Mouse (Mus musculus) embryonic facial prominence, embryonic 11.5 days (tissue): Measurements from ENCODE around the gene Trim44. TPM values are rescaled to one million over a fixed set of nuclear protein-coding genes. Genes with fewer than 3 reads are reported as not detected.

Experiments
- ATAC-seq: fragments of 200-750 bp; cut with Nextera tagmentation; replicated peaks from 2 replicates; pipeline ENCODE4 v1.8.0; 2017; ENCODE audit warnings: low read depth; ENCODE audit not compliant: insufficient number of reproducible peaks, low FRiP score, low TSS enrichment
- DNase-seq: peaks from one replicate; pipeline ENCODE4 v3.0.0-alpha.2; 2015; ENCODE audit warnings: low spot score
- H3K27ac ChIP-seq: fragments of 300-500 bp; sonication (generic); replicated peaks from 2 replicates; pipeline ENCODE4 v1.5.1; 2014; ENCODE audit warnings: mild to moderate bottlenecking, low read depth, low read length, control low read depth
- H3K27me3 ChIP-seq: fragments of 300-500 bp; sonication (generic); 2 replicates; pipeline ENCODE4 v1.6.1; 2014; ENCODE audit warnings: mild to moderate bottlenecking, low read length, moderate library complexity, mixed read lengths; ENCODE audit not compliant: control insufficient read depth, insufficient read depth
- H3K36me3 ChIP-seq: fragments of 300-500 bp; sonication (generic); replicated peaks from 2 replicates; pipeline ENCODE4 v1.6.1; 2014; ENCODE audit warnings: low read depth, mild to moderate bottlenecking, low read length, moderate library complexity, mixed read lengths; ENCODE audit not compliant: control insufficient read depth, insufficient read depth
- H3K4me1 ChIP-seq: fragments of 300-500 bp; sonication (generic); 2 replicates; pipeline ENCODE4 v1.6.1; 2014; ENCODE audit warnings: low read length, mixed read lengths; ENCODE audit not compliant: control insufficient read depth, insufficient read depth
- H3K4me2 ChIP-seq: fragments of 300-500 bp; sonication (generic); 2 replicates; pipeline ENCODE4 v1.6.1; 2014; ENCODE audit warnings: low read depth, mild to moderate bottlenecking, control low read depth, low read length, moderate library complexity
- H3K4me3 ChIP-seq: fragments of 300-500 bp; sonication (generic); 2 replicates; pipeline ENCODE4 v1.5.1; 2014; ENCODE audit warnings: low read depth, low read length, control low read depth
- H3K9ac ChIP-seq: fragments of 300-500 bp; sonication (generic); replicated peaks from 2 replicates; pipeline ENCODE4 v1.6.1; 2014; ENCODE audit warnings: mild to moderate bottlenecking, control low read depth, low read length
- H3K9me3 ChIP-seq: fragments of 300-500 bp; sonication (generic); replicated peaks from 2 replicates; pipeline ENCODE4 v1.6.1; 2016; ENCODE audit warnings: mild to moderate bottlenecking, low read length, inconsistent platforms, mixed read lengths; ENCODE audit not compliant: control insufficient read depth
- WGBS: fragments of 180-500 bp; shearing (Covaris S2); extraction: QIAGEN DNeasy Blood & Tissue Kit; methylation state at CpG from one replicate; pipeline ENCODE4 v1.1.7; 2014; 5-methylcytosine and 5-hydroxymethylcytosine counted together
- polyA plus RNA-seq: library from polyadenylated mRNA; unstranded; fragments of >200 nt; fragmentation: Nextera tagmentation; extraction: Ambion mirVana; gene quantifications from 2 replicates; pipeline ENCODE4 v1.2.1, GENCODE M21; 2014

The Trim44 gene
- polyA plus RNA-seq, 1 experiment from 2014 or later = 35.7 TPM

DNA sequence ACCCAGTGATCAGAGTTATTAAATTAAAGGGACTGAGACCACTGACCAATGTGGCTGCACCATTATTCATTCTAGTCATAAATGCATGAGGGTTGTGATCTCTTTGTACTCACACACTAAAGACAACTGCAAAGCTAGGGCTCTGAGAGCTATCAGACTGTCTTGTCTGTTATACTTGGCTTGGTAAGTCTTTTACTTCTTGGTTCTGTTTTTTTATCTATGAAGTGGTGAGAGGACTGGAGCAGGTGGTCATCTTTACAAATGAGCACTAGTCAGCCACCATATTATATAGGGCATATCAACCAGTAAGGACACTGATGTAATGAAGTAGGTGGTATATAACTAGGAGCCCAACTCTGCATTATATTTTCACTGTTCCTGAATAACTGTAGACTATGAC is 36.3 kb downstream of the Trim44 start:
- H3K4me2 ChIP-seq = no peak overlapping the region
- H3K27me3 ChIP-seq = no peaks in the 10 kb centered on the region
- no peak overlapping the region for H3K9ac ChIP-seq
- ATAC-seq = no peak
- H3K4me1 ChIP-seq = no peaks in the 10 kb centered on the region
- H3K9me3 ChIP-seq = no peaks in the 10 kb centered on the region
- DNase-seq = no peak
- H3K4me3 ChIP-seq = no peak overlapping the region
- H3K36me3 ChIP-seq = no peaks in the 10 kb centered on the region
- no peak overlapping the region for H3K27ac ChIP-seq

DNA sequence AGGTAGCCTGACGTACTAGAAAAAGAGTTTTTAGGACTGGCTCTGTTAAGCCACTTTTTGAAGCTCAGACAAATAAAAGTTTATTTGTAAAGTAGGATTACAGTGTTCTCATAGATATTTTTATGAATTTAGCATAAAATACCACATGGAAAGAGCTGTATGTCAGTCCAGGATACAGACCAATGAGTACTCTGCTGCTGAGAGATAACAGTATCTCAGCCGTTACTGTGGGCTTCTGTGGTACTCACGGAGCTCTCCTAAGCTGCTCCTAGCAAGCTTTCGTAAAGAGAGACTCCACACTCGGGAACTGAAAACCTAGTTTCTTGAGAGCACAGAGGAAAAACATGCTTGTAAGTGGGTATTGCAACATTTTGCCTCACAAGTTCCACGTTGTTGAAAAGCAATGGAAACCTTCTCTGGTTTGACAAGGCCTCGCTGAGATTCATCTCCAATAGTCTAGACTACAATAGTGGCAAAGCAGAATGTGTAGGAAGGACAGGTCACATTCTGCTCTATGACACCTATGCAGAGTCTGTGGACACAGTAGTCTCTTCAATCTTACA is 41.6 kb downstream of the Trim44 start:
- H3K36me3 ChIP-seq = no peaks in the 10 kb centered on the region
- H3K27me3 ChIP-seq = no peaks in the 10 kb centered on the region
- no peak overlapping the region for H3K4me2 ChIP-seq
- H3K27ac ChIP-seq = no peak overlapping the region
- ATAC-seq (no peak), DNase-seq (no peak)
- no peaks in the 10 kb centered on the region for H3K4me1 ChIP-seq
- H3K9ac ChIP-seq = no peak overlapping the region
- no peaks in the 10 kb centered on the region for H3K9me3 ChIP-seq
- 88% methylated on average over 7 of the region's 7 CpGs for WGBS
- no peak overlapping the region for H3K4me3 ChIP-seq

- no peaks in the 10 kb centered on the region for H3K36me3 ChIP-seq
- ATAC-seq (no peak), DNase-seq (no peak)
- no peak overlapping the region for H3K4me3 ChIP-seq
- no peaks in the 10 kb centered on the region for H3K4me1 ChIP-seq
- H3K9me3 ChIP-seq = no peaks in the 10 kb centered on the region
- no peaks in the 10 kb centered on the region for H3K27me3 ChIP-seq
- WGBS = 82% methylated on average over 4 of the region's 4 CpGs
- no peak overlapping the region for H3K9ac ChIP-seq
- no peak overlapping the region for H3K4me2 ChIP-seq
- no peak overlapping the region for H3K27ac ChIP-seq
Observed at GRCm38 (mm10) chr2:102364565-102365200, 42.9 kb downstream of the Trim44 start.

GRCm38 (mm10) chr2:102362896-102363530 is 44.6 kb downstream of the Trim44 start:
- WGBS = 97% methylated on average over 1 of the region's 1 CpGs

DNA sequence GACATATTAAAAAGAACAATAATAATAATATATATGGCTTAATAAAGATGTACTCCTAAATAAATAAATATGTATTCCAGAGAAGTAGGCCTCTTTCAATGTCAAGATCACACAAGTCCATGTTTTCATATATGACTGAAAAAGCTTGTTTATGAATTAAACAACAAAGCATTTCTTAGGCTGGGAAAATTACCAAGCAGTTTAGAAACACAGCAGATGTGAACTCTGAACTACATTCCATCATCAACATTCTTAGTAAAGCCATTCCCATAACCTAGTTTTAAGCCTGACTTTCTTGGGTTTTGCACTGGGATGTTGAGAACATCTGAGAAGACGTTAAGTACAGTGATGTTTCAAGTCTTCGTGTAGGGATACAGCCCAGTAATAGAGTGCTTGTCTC is 45.4 kb downstream of the Trim44 start:
- ATAC-seq = no peak
- H3K4me3 ChIP-seq = no peak overlapping the region
- no peak overlapping the region for H3K4me2 ChIP-seq
- DNase-seq = no peak
- 87% methylated on average over 2 of the region's 2 CpGs for WGBS
- H3K4me1 ChIP-seq = no peaks in the 10 kb centered on the region
- H3K27me3 ChIP-seq = no peaks in the 10 kb centered on the region
- H3K9ac ChIP-seq = no peak overlapping the region
- no peaks in the 10 kb centered on the region for H3K36me3 ChIP-seq
- H3K9me3 ChIP-seq = no peaks in the 10 kb centered on the region
- no peak overlapping the region for H3K27ac ChIP-seq

More at GRCm38 (mm10) chr2:102362896-102363530, 44.6 kb downstream of the Trim44 start:
- Histone ChIP-seq H3K4me2 (no peak overlapping the region), H3K27ac (no peak overlapping the region), H3K4me3 (no peak overlapping the region), H3K9ac (no peak overlapping the region), H3K27me3 (no peaks in the 10 kb centered on the region), H3K9me3 (no peaks in the 10 kb centered on the region), H3K4me1 (no peaks in the 10 kb centered on the region), H3K36me3 (no peaks in the 10 kb centered on the region)
- ATAC-seq (no peak), DNase-seq (no peak)

GRCm38 (mm10) chr2:102356879-102357695 is 50.5 kb downstream of the Trim44 start:
- Histone ChIP-seq H3K27me3 (no peaks in the 10 kb centered on the region), H3K4me1 (no peaks in the 10 kb centered on the region), H3K36me3 (peaks cover 3% of the 10 kb centered on the region; the same call in 1 of the 2 replicates), H3K4me2 (no peak overlapping the region), H3K9me3 (no peaks in the 10 kb centered on the region), H3K4me3 (no peak overlapping the region), H3K27ac (no peak overlapping the region), H3K9ac (no peak overlapping the region)
- DNase-seq (no peak), ATAC-seq (no peak)
- 93% methylated on average over 7 of the region's 7 CpGs for WGBS

DNA sequence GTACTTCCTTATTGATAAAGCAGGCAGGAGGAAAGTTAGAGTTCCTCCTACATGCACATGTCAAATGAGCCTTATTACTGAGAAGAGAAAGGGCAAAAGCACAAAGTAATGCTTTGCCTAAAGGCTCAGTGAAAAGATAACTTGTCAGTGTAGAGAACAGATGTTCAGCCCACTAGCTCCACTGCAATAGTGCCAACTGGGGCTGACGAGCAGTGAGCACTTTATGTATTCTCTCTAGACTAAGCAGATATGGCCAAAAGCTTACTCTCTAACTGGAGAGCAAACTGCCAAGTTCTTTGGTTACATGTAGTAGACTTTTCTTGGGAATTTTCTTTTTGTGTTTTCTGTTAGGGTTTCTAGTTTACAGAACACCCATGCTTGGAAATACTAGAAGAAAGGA is 53.6 kb downstream of the Trim44 start:
- DNase-seq = no peak
- H3K36me3 ChIP-seq = peaks cover 3% of the 10 kb centered on the region; the same call in 1 of the 2 replicates

More for the DNA sequence above, 53.6 kb downstream of the Trim44 start:
- WGBS = 80% methylated on average over 1 of the region's 1 CpGs
- no peak overlapping the region for H3K9ac ChIP-seq
- no peak overlapping the region for H3K27ac ChIP-seq
- no peaks in the 10 kb centered on the region for H3K4me1 ChIP-seq
- no peak for ATAC-seq
- no peak overlapping the region for H3K4me2 ChIP-seq
- no peaks in the 10 kb centered on the region for H3K9me3 ChIP-seq
- no peaks in the 10 kb centered on the region for H3K27me3 ChIP-seq
- no peak overlapping the region for H3K4me3 ChIP-seq
